Mouse (Mus musculus): ENCODE data around the gene 1700023F06Rik. TPM values are rescaled to one million over a fixed set of nuclear protein-coding genes. Genes with fewer than 3 reads are reported as not detected.

The 1700023F06Rik gene
- polyA plus RNA-seq, 1 experiment from 2014 or later: 0.11 TPM

- Histone ChIP-seq H3K4me3 (no peak overlapping the region), H3K36me3 (no peaks in the 10 kb centered on the region), H3K27me3 (replicated peaks) (peaks cover 17% of the 10 kb centered on the region), H3K4me1 (peaks cover 58% of the 10 kb centered on the region), H3K9ac (no peak overlapping the region), H3K27ac (no peak overlapping the region), H3K9me3 (replicated peaks) (no peaks in the 10 kb centered on the region), H3K4me2 (no peak overlapping the region)
- ATAC-seq: no peak
- 55% methylated on average over 5 of the region's 5 CpGs for WGBS (ENCODE audit: insufficient replicate concordance)
These were observed 31.1 kb downstream of the 1700023F06Rik start for GRCm38 (mm10) chr11:103177216-103177615.

- Histone ChIP-seq H3K4me3 (no peak overlapping the region), H3K4me2 (no peak overlapping the region), H3K27ac (no peak overlapping the region), H3K9me3 (replicated peaks) (no peaks in the 10 kb centered on the region), H3K27me3 (replicated peaks) (peaks cover 24% of the 10 kb centered on the region), H3K36me3 (no peaks in the 10 kb centered on the region), H3K4me1 (peaks cover 64% of the 10 kb centered on the region), H3K9ac (no peak overlapping the region)
- no peak for ATAC-seq
- 88% methylated on average over 1 of the region's 1 CpGs for WGBS (ENCODE audit: insufficient replicate concordance)
These were observed 31.8 kb downstream of the 1700023F06Rik start for GRCm38 (mm10) chr11:103176510-103176909.

- H3K9ac ChIP-seq: no peak overlapping the region
- WGBS (ENCODE audit: insufficient replicate concordance): 55% methylated on average over 14 of the region's 14 CpGs
- ATAC-seq: no peak
- no peak overlapping the region for H3K4me3 ChIP-seq
- H3K4me1 ChIP-seq: peaks cover 70% of the 10 kb centered on the region
- no peak overlapping the region for H3K27ac ChIP-seq
- no peak overlapping the region for H3K4me2 ChIP-seq
- no peaks in the 10 kb centered on the region for H3K36me3 ChIP-seq
- H3K9me3 ChIP-seq (replicated peaks): no peaks in the 10 kb centered on the region
- peaks cover 30% of the 10 kb centered on the region for H3K27me3 ChIP-seq (replicated peaks)
These were observed 32.5 kb downstream of the 1700023F06Rik start for GRCm38 (mm10) chr11:103175688-103176442.

- Histone ChIP-seq H3K9me3 (replicated peaks) (no peaks in the 10 kb centered on the region), H3K27me3 (replicated peaks) (peaks cover 39% of the 10 kb centered on the region), H3K4me3 (no peak overlapping the region), H3K4me1 (peaks cover 77% of the 10 kb centered on the region), H3K27ac (peak overlapping the region; percentile 49), H3K4me2 (peak overlapping the region; percentile 30), H3K36me3 (no peaks in the 10 kb centered on the region), H3K9ac (no peak overlapping the region)
- WGBS (ENCODE audit: insufficient replicate concordance): 22% methylated on average over 8 of the region's 8 CpGs
- peak; percentile 69 for ATAC-seq
These were observed 33.4 kb downstream of the 1700023F06Rik start for GRCm38 (mm10) chr11:103174891-103175391.

GRCm38 (mm10) chr11:103174411-103174832 lies 33.9 kb downstream of the 1700023F06Rik start:
- Histone ChIP-seq H3K4me2 (peak overlapping the region; percentile 30; the same call in 1 of the 2 replicates), H3K4me3 (no peak overlapping the region), H3K27me3 (replicated peaks) (peaks cover 45% of the 10 kb centered on the region), H3K9ac (no peak overlapping the region), H3K4me1 (peaks cover 77% of the 10 kb centered on the region), H3K9me3 (replicated peaks) (no peaks in the 10 kb centered on the region), H3K36me3 (no peaks in the 10 kb centered on the region), H3K27ac (peak overlapping the region; percentile 49; the same call in 1 of the 2 replicates)
- 32% methylated on average over 5 of the region's 5 CpGs for WGBS (ENCODE audit: insufficient replicate concordance)
- ATAC-seq: no peak

GRCm38 (mm10) chr11:103173771-103174344 lies 34.5 kb downstream of the 1700023F06Rik start:
- no peak overlapping the region for H3K9ac ChIP-seq
- peaks cover 50% of the 10 kb centered on the region for H3K27me3 ChIP-seq (replicated peaks)
- WGBS (ENCODE audit: insufficient replicate concordance): 70% methylated on average over 11 of the region's 11 CpGs
- peaks cover 77% of the 10 kb centered on the region for H3K4me1 ChIP-seq
- no peak for ATAC-seq
- H3K27ac ChIP-seq: peak overlapping the region; percentile 37
- H3K36me3 ChIP-seq: no peaks in the 10 kb centered on the region
- no peaks in the 10 kb centered on the region for H3K9me3 ChIP-seq (replicated peaks)
- H3K4me2 ChIP-seq: peak overlapping the region; percentile 10; the same call in 1 of the 2 replicates
- H3K4me3 ChIP-seq: no peak overlapping the region

GRCm38 (mm10) chr11:103173041-103173770 lies 35.2 kb downstream of the 1700023F06Rik start:
- Histone ChIP-seq H3K4me1 (peaks cover 76% of the 10 kb centered on the region), H3K27me3 (replicated peaks) (peaks cover 52% of the 10 kb centered on the region), H3K4me2 (peak overlapping the region; percentile 80), H3K36me3 (no peaks in the 10 kb centered on the region), H3K9me3 (replicated peaks) (no peaks in the 10 kb centered on the region), H3K4me3 (no peak overlapping the region), H3K9ac (no peak overlapping the region), H3K27ac (no peak overlapping the region)
- no peak for ATAC-seq
- WGBS (ENCODE audit: insufficient replicate concordance): 63% methylated on average over 7 of the region's 7 CpGs

GRCm38 (mm10) chr11:103172392-103173040 lies 35.8 kb downstream of the 1700023F06Rik start:
- Histone ChIP-seq H3K4me3 (no peak overlapping the region), H3K4me1 (peaks cover 69% of the 10 kb centered on the region), H3K9ac (no peak overlapping the region), H3K36me3 (no peaks in the 10 kb centered on the region), H3K27me3 (replicated peaks) (peaks cover 52% of the 10 kb centered on the region), H3K27ac (no peak overlapping the region), H3K4me2 (peak overlapping the region; percentile 80), H3K9me3 (replicated peaks) (no peaks in the 10 kb centered on the region)
- WGBS (ENCODE audit: insufficient replicate concordance): 43% methylated on average over 6 of the region's 6 CpGs
- ATAC-seq: no peak

GRCm38 (mm10) chr11:103171703-103172391 lies 36.5 kb downstream of the 1700023F06Rik start:
- Histone ChIP-seq H3K9ac (0 out of 2 replicates have a peak overlapping the region, but pooled peaks have one; percentile 53), H3K9me3 (replicated peaks) (no peaks in the 10 kb centered on the region), H3K4me1 (peaks cover 63% of the 10 kb centered on the region), H3K27ac (0 out of 2 replicates have a peak overlapping the region, but pooled peaks have one; percentile 11), H3K4me2 (peak overlapping the region; percentile 80), H3K36me3 (no peaks in the 10 kb centered on the region), H3K4me3 (peak overlapping the region; percentile 59), H3K27me3 (replicated peaks) (peaks cover 52% of the 10 kb centered on the region)
- 25% methylated on average over 9 of the region's 9 CpGs for WGBS (ENCODE audit: insufficient replicate concordance)
- no peak for ATAC-seq

GRCm38 (mm10) chr11:103171286-103171620 lies 37.1 kb downstream of the 1700023F06Rik start:
- Histone ChIP-seq H3K9ac (peak overlapping the region; percentile 53), H3K4me2 (peak overlapping the region; percentile 80), H3K4me1 (peaks cover 57% of the 10 kb centered on the region), H3K27ac (0 out of 2 replicates have a peak overlapping the region, but pooled peaks have one; percentile 4), H3K9me3 (replicated peaks) (no peaks in the 10 kb centered on the region), H3K4me3 (peak overlapping the region; percentile 59), H3K36me3 (no peaks in the 10 kb centered on the region), H3K27me3 (replicated peaks) (peaks cover 52% of the 10 kb centered on the region)
- no peak for ATAC-seq
- 4% methylated on average over 23 of the region's 23 CpGs for WGBS (ENCODE audit: insufficient replicate concordance)

Data from liver, embryonic 12.5 days (tissue).